Mouse (Mus musculus): ENCODE data around the gene Atp6v0a2. TPM values are rescaled to one million over a fixed set of nuclear protein-coding genes. Genes with fewer than 3 reads are reported as not detected.

Atp6v0a2 gene
- polyA plus RNA-seq, 1 experiment from 2014 or later = 37.3 TPM

- peaks cover 63% of the 10 kb centered on the region for H3K36me3 ChIP-seq (replicated peaks; ENCODE audit: control insufficient read depth, insufficient read depth)
- WGBS = 92% methylated on average over 6 of the region's 6 CpGs
- H3K4me2 ChIP-seq (replicated peaks) = no peak overlapping the region
- H3K9me3 ChIP-seq (ENCODE audit: control insufficient read depth, low read length) = no peaks in the 10 kb centered on the region
- H3K4me1 ChIP-seq (replicated peaks; ENCODE audit: control insufficient read depth, insufficient read depth, low read length) = peaks cover 5% of the 10 kb centered on the region; the same call in 1 of the 2 replicates
- H3K4me3 ChIP-seq (replicated peaks; ENCODE audit: low read length) = no peak overlapping the region
- no peaks in the 10 kb centered on the region for H3K27me3 ChIP-seq (ENCODE audit: control insufficient read depth, insufficient read depth, low read length)
- H3K27ac ChIP-seq = no peak overlapping the region
- no peak for DNase-seq (ENCODE audit: low spot score)
- H3K9ac ChIP-seq = no peak overlapping the region
- ATAC-seq (ENCODE audit: low FRiP score) = no peak
Measured at GRCm38 (mm10) chr5:124723125-124723524, 94.7 kb downstream of the Atp6v0a2 start.

- H3K4me2 ChIP-seq (replicated peaks) = peak within 1 kb of the TSS; percentile 32
- ATAC-seq (ENCODE audit: low FRiP score) (no peak), DNase-seq (ENCODE audit: low spot score) (peak; percentile 36)
- WGBS = 7% methylated on average over 29 of the region's 29 CpGs
- H3K27me3 ChIP-seq (ENCODE audit: control insufficient read depth, insufficient read depth, low read length) = peaks cover 3% of the 10 kb centered on the region; the same call in 1 of the 2 replicates
- H3K9me3 ChIP-seq (ENCODE audit: control insufficient read depth, low read length) = no peaks in the 10 kb centered on the region
- peaks cover 44% of the 10 kb centered on the region for H3K36me3 ChIP-seq (replicated peaks; ENCODE audit: control insufficient read depth, insufficient read depth)
- H3K27ac ChIP-seq = no peak within 1 kb of the TSS
- H3K4me3 ChIP-seq (replicated peaks; ENCODE audit: low read length) = no peak within 1 kb of the TSS
- no peak within 1 kb of the TSS; the same call in 1 of the 2 replicates for H3K9ac ChIP-seq
- peaks cover 5% of the 10 kb centered on the region; the same call in 1 of the 2 replicates for H3K4me1 ChIP-seq (replicated peaks; ENCODE audit: control insufficient read depth, insufficient read depth, low read length)
Measured at GRCm38 (mm10) chr5:124724997-124725396, 96.6 kb downstream of the Atp6v0a2 start, which contains the start of gene Dnah10. TSS of gene Dnah10 (plus strand) at chr5:124725085.

GRCm38 (mm10) chr5:124729662-124730206 lies 101.4 kb downstream of the Atp6v0a2 start:
- Histone ChIP-seq H3K4me3 (replicated peaks; ENCODE audit: low read length) (no peak overlapping the region), H3K36me3 (replicated peaks; ENCODE audit: control insufficient read depth, insufficient read depth) (no peaks in the 10 kb centered on the region), H3K27ac (no peak overlapping the region), H3K27me3 (ENCODE audit: control insufficient read depth, insufficient read depth, low read length) (peaks cover 3% of the 10 kb centered on the region; the same call in 1 of the 2 replicates), H3K4me2 (replicated peaks) (peak overlapping the region; percentile 38), H3K4me1 (replicated peaks; ENCODE audit: control insufficient read depth, insufficient read depth, low read length) (peaks cover 4% of the 10 kb centered on the region; the same call in 1 of the 2 replicates), H3K9ac (no peak overlapping the region), H3K9me3 (ENCODE audit: control insufficient read depth, low read length) (no peaks in the 10 kb centered on the region)
- WGBS = 17% methylated on average over 21 of the region's 21 CpGs
- ATAC-seq (ENCODE audit: low FRiP score) = no peak
- DNase-seq (ENCODE audit: low spot score) = no peak

GRCm38 (mm10) chr5:124733961-124734360 lies 105.6 kb downstream of the Atp6v0a2 start:
- no peaks in the 10 kb centered on the region for H3K4me1 ChIP-seq (replicated peaks; ENCODE audit: control insufficient read depth, insufficient read depth, low read length)
- no peak overlapping the region for H3K4me2 ChIP-seq (replicated peaks)
- no peak overlapping the region for H3K27ac ChIP-seq
- 88% methylated on average over 12 of the region's 12 CpGs for WGBS
- no peaks in the 10 kb centered on the region for H3K9me3 ChIP-seq (ENCODE audit: control insufficient read depth, low read length)
- no peak overlapping the region for H3K9ac ChIP-seq
- H3K27me3 ChIP-seq (ENCODE audit: control insufficient read depth, insufficient read depth, low read length) = peaks cover 1% of the 10 kb centered on the region; the same call in 1 of the 2 replicates
- H3K36me3 ChIP-seq (replicated peaks; ENCODE audit: control insufficient read depth, insufficient read depth) = no peaks in the 10 kb centered on the region
- ATAC-seq (ENCODE audit: low FRiP score) = no peak
- DNase-seq (ENCODE audit: low spot score) = no peak
- H3K4me3 ChIP-seq (replicated peaks; ENCODE audit: low read length) = no peak overlapping the region

GRCm38 (mm10) chr5:124741898-124742599 lies 113.7 kb downstream of the Atp6v0a2 start:
- Histone ChIP-seq H3K9ac (no peak overlapping the region), H3K27me3 (ENCODE audit: control insufficient read depth, insufficient read depth, low read length) (no peaks in the 10 kb centered on the region), H3K36me3 (replicated peaks; ENCODE audit: control insufficient read depth, insufficient read depth) (no peaks in the 10 kb centered on the region), H3K4me3 (replicated peaks; ENCODE audit: low read length) (no peak overlapping the region), H3K4me1 (replicated peaks; ENCODE audit: control insufficient read depth, insufficient read depth, low read length) (no peaks in the 10 kb centered on the region), H3K27ac (no peak overlapping the region), H3K9me3 (ENCODE audit: control insufficient read depth, low read length) (0 out of 2 replicates have a peak, but pooled peaks cover 5% of the 10 kb centered on the region), H3K4me2 (replicated peaks) (no peak overlapping the region)
- ATAC-seq (ENCODE audit: low FRiP score) (no peak), DNase-seq (ENCODE audit: low spot score) (no peak)
- 97% methylated on average over 21 of the region's 21 CpGs for WGBS

- 80% methylated on average over 3 of the region's 3 CpGs for WGBS
- Histone ChIP-seq H3K9me3 (ENCODE audit: control insufficient read depth, low read length) (0 out of 2 replicates have a peak, but pooled peaks cover 5% of the 10 kb centered on the region), H3K9ac (no peak overlapping the region), H3K36me3 (replicated peaks; ENCODE audit: control insufficient read depth, insufficient read depth) (no peaks in the 10 kb centered on the region), H3K27ac (no peak overlapping the region), H3K27me3 (ENCODE audit: control insufficient read depth, insufficient read depth, low read length) (no peaks in the 10 kb centered on the region), H3K4me3 (replicated peaks; ENCODE audit: low read length) (no peak overlapping the region), H3K4me2 (replicated peaks) (no peak overlapping the region), H3K4me1 (replicated peaks; ENCODE audit: control insufficient read depth, insufficient read depth, low read length) (no peaks in the 10 kb centered on the region)
- no peak for ATAC-seq (ENCODE audit: low FRiP score)
- no peak for DNase-seq (ENCODE audit: low spot score)
Measured at GRCm38 (mm10) chr5:124743841-124744240, 115.5 kb downstream of the Atp6v0a2 start.

GRCm38 (mm10) chr5:124746220-124746619 lies 117.8 kb downstream of the Atp6v0a2 start:
- no peak overlapping the region for H3K4me2 ChIP-seq (replicated peaks)
- H3K4me3 ChIP-seq (replicated peaks; ENCODE audit: low read length) = no peak overlapping the region
- H3K27ac ChIP-seq = no peak overlapping the region
- no peaks in the 10 kb centered on the region for H3K27me3 ChIP-seq (ENCODE audit: control insufficient read depth, insufficient read depth, low read length)
- 93% methylated on average over 15 of the region's 15 CpGs for WGBS
- no peaks in the 10 kb centered on the region for H3K36me3 ChIP-seq (replicated peaks; ENCODE audit: control insufficient read depth, insufficient read depth)
- 0 out of 2 replicates have a peak, but pooled peaks cover under 1% of the 10 kb centered on the region for H3K9me3 ChIP-seq (ENCODE audit: control insufficient read depth, low read length)
- H3K9ac ChIP-seq = no peak overlapping the region
- ATAC-seq (ENCODE audit: low FRiP score) = no peak
- no peak for DNase-seq (ENCODE audit: low spot score)
- H3K4me1 ChIP-seq (replicated peaks; ENCODE audit: control insufficient read depth, insufficient read depth, low read length) = no peaks in the 10 kb centered on the region

GRCm38 (mm10) chr5:124748296-124748695 lies 119.9 kb downstream of the Atp6v0a2 start:
- no peak for ATAC-seq (ENCODE audit: low FRiP score)
- H3K4me3 ChIP-seq (replicated peaks; ENCODE audit: low read length) = no peak overlapping the region
- no peak overlapping the region for H3K9ac ChIP-seq
- H3K27ac ChIP-seq = no peak overlapping the region
- DNase-seq (ENCODE audit: low spot score) = no peak
- H3K9me3 ChIP-seq (ENCODE audit: control insufficient read depth, low read length) = no peaks in the 10 kb centered on the region
- H3K4me2 ChIP-seq (replicated peaks) = no peak overlapping the region
- 91% methylated on average over 18 of the region's 18 CpGs for WGBS
- no peaks in the 10 kb centered on the region for H3K36me3 ChIP-seq (replicated peaks; ENCODE audit: control insufficient read depth, insufficient read depth)
- no peaks in the 10 kb centered on the region for H3K4me1 ChIP-seq (replicated peaks; ENCODE audit: control insufficient read depth, insufficient read depth, low read length)
- no peaks in the 10 kb centered on the region for H3K27me3 ChIP-seq (ENCODE audit: control insufficient read depth, insufficient read depth, low read length)

GRCm38 (mm10) chr5:124751656-124752055 lies 123.3 kb downstream of the Atp6v0a2 start:
- WGBS = 81% methylated on average over 9 of the region's 9 CpGs
- H3K9ac ChIP-seq = no peak overlapping the region
- H3K4me1 ChIP-seq (replicated peaks; ENCODE audit: control insufficient read depth, insufficient read depth, low read length) = no peaks in the 10 kb centered on the region
- DNase-seq (ENCODE audit: low spot score) = no peak
- ATAC-seq (ENCODE audit: low FRiP score) = no peak
- no peaks in the 10 kb centered on the region for H3K9me3 ChIP-seq (ENCODE audit: control insufficient read depth, low read length)
- H3K27ac ChIP-seq = no peak overlapping the region
- no peak overlapping the region for H3K4me3 ChIP-seq (replicated peaks; ENCODE audit: low read length)
- no peak overlapping the region for H3K4me2 ChIP-seq (replicated peaks)
- H3K36me3 ChIP-seq (replicated peaks; ENCODE audit: control insufficient read depth, insufficient read depth) = no peaks in the 10 kb centered on the region
- no peaks in the 10 kb centered on the region for H3K27me3 ChIP-seq (ENCODE audit: control insufficient read depth, insufficient read depth, low read length)
